Mouse (Mus musculus) C2C12 (cell line): ENCODE measurements around the gene Slc12a1.

Experiments
- CEBPB ChIP-seq: IDR thresholded peaks from one replicate; pipeline ENCODE4 v1.6.1; 2011; ENCODE audit warnings: low read depth, mild to moderate bottlenecking, control low read depth, moderate library complexity
- CTCF ChIP-seq: IDR thresholded peaks from one replicate; pipeline ENCODE4 v1.5.1; 2011; ENCODE audit not compliant: control insufficient read depth, insufficient read depth, insufficient read length
- FOSL1 ChIP-seq: IDR thresholded peaks from one replicate; pipeline ENCODE4 v1.8.0; 2011; ENCODE audit warnings: mild to moderate bottlenecking, low read length; ENCODE audit not compliant: poor library complexity, insufficient read depth, severe bottlenecking
- MAX ChIP-seq: IDR thresholded peaks from one replicate; pipeline ENCODE4 v1.6.1; 2011; ENCODE audit warnings: mild to moderate bottlenecking, control low read depth
- MYOD1 ChIP-seq: IDR thresholded peaks from one replicate; pipeline ENCODE4 v1.6.1; 2011; ENCODE audit warnings: low read depth; ENCODE audit not compliant: control insufficient read depth, insufficient read length
- USF1 ChIP-seq: IDR thresholded peaks from one replicate; pipeline ENCODE4 v1.6.1; 2011; ENCODE audit warnings: low read depth, mild to moderate bottlenecking, control low read depth, moderate library complexity

DNA sequence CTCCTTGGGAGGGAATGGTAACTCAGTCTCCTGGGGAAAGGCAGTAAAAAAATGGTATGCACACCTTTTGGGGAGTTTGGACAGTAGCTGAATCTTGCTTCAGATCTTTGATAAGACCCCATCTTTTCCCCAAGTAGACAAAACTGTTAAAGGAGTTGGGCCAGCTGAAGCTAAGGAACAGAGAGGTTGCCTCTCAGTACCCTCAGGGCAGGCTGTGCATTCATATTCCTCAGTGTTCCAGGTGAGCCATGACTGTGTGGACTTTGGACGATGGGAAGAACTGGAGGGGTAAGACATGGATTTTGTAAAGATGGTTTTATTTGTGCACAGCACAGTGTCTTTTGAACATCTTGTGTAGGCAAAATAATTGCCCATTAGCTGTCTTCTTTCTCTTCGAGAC lies 108.0 kb downstream of the Slc12a1 start:
- no peak for TF ChIP-seq CTCF
- no peak for TF ChIP-seq USF1
- no peak for TF ChIP-seq CEBPB
- TF ChIP-seq MAX, result no peak
- no peak for TF ChIP-seq MYOD1
- no peak for TF ChIP-seq FOSL1
